Comparison of ENCODE assay signal across 8 mouse cellular contexts in genomic region chr14:19986614-19987357, GRCm38 (mm10). TPM values are rescaled to one million over a fixed set of nuclear protein-coding genes. Genes with fewer than 3 reads are reported as not detected.
DNase-seq lines count a peak whose midpoint lies in the region; ATAC-seq lines count a peak whose summit lies in the region.

No protein-coding gene starts in this region.

- peak overlapping the region; percentile 65 for H3K9ac ChIP-seq in embryonic facial prominence, embryonic 13.5 days
- H3K9ac ChIP-seq in heart, embryonic 11.5 days (ENCODE audit: low read depth, low read length), result peak overlapping the region; percentile 43; the same call in 1 of the 2 replicates
- 0 out of 2 replicates have a peak overlapping the region, but pooled peaks have one; percentile 26 for H3K9ac ChIP-seq in limb, embryonic 15.5 days
- peak overlapping the region; percentile 65 for H3K9ac ChIP-seq in midbrain, embryonic 16.5 days (ENCODE audit: low read depth, low read length)
- no peak overlapping the region; the same call in 1 of the 2 replicates for H3K9ac ChIP-seq in stomach, embryonic 14.5 days (replicated peaks; ENCODE audit: low read depth, low read length)

- H3K9me3 ChIP-seq in embryonic facial prominence, embryonic 13.5 days, result no peaks in the 10 kb centered on the region
- no peaks in the 10 kb centered on the region for H3K9me3 ChIP-seq in heart, embryonic 11.5 days (replicated peaks; ENCODE audit: control insufficient read depth, low read length)
- no peaks in the 10 kb centered on the region for H3K9me3 ChIP-seq in limb, embryonic 15.5 days
- no peaks in the 10 kb centered on the region for H3K9me3 ChIP-seq in midbrain, embryonic 16.5 days (replicated peaks; ENCODE audit: control insufficient read depth, low read length, poor library complexity, severe bottlenecking)
- no peaks in the 10 kb centered on the region for H3K9me3 ChIP-seq in stomach, embryonic 14.5 days (ENCODE audit: control insufficient read depth, low read depth, low read length)

- ATAC-seq in embryonic facial prominence, embryonic 13.5 days (ENCODE audit: insufficient number of reproducible peaks, insufficient read depth, low FRiP score, low TSS enrichment, low read depth), result no peak
- 0 out of 2 replicates have a peak, but pooled peaks have one; percentile 65 for ATAC-seq in heart, embryonic 11.5 days (replicated peaks; ENCODE audit: insufficient number of reproducible peaks, low FRiP score, low TSS enrichment)
- peak; percentile 61; the same call in 1 of the 2 replicates for ATAC-seq in limb, embryonic 15.5 days (ENCODE audit: insufficient number of reproducible peaks, low FRiP score, low TSS enrichment, low read depth)
- peak; percentile 92 for ATAC-seq in midbrain, embryonic 16.5 days
- peak; percentile 68 for ATAC-seq in stomach, embryonic 14.5 days (ENCODE audit: insufficient number of reproducible peaks, insufficient read depth, low FRiP score, low read depth)

- no peaks in the 10 kb centered on the region for H3K36me3 ChIP-seq in embryonic facial prominence, embryonic 13.5 days
- H3K36me3 ChIP-seq in heart, embryonic 11.5 days (ENCODE audit: control insufficient read depth, insufficient read depth, low read length), result no peaks in the 10 kb centered on the region
- no peaks in the 10 kb centered on the region for H3K36me3 ChIP-seq in limb, embryonic 15.5 days
- no peaks in the 10 kb centered on the region for H3K36me3 ChIP-seq in midbrain, embryonic 16.5 days (ENCODE audit: control insufficient read depth, insufficient read depth, low read length)
- H3K36me3 ChIP-seq in stomach, embryonic 14.5 days (ENCODE audit: control insufficient read depth, insufficient read depth, low read length), result no peaks in the 10 kb centered on the region

- peak overlapping the region; percentile 57 for H3K4me2 ChIP-seq in embryonic facial prominence, embryonic 13.5 days
- peak overlapping the region; percentile 55 for H3K4me2 ChIP-seq in heart, embryonic 11.5 days
- peak overlapping the region; percentile 41 for H3K4me2 ChIP-seq in limb, embryonic 15.5 days
- peak overlapping the region; percentile 55 for H3K4me2 ChIP-seq in midbrain, embryonic 16.5 days (ENCODE audit: low read length)
- H3K4me2 ChIP-seq in stomach, embryonic 14.5 days (replicated peaks; ENCODE audit: low read depth, low read length), result peak overlapping the region; percentile 40

- H3K27ac ChIP-seq in embryonic facial prominence, embryonic 13.5 days, result peak overlapping the region; percentile 93
- peak overlapping the region; percentile 87 for H3K27ac ChIP-seq in heart, embryonic 11.5 days (ENCODE audit: low read depth, low read length)
- H3K27ac ChIP-seq in limb, embryonic 15.5 days, result peak overlapping the region; percentile 89
- H3K27ac ChIP-seq in midbrain, embryonic 16.5 days (ENCODE audit: low read length), result peak overlapping the region; percentile 99
- peak overlapping the region; percentile 87 for H3K27ac ChIP-seq in stomach, embryonic 14.5 days (ENCODE audit: low read length)

- H3K4me3 ChIP-seq in embryonic facial prominence, embryonic 13.5 days, result peak overlapping the region; percentile 32
- H3K4me3 ChIP-seq in heart, embryonic 11.5 days (ENCODE audit: low read depth, low read length), result peak overlapping the region; percentile 6; the same call in 1 of the 2 replicates
- peak overlapping the region; percentile 27 for H3K4me3 ChIP-seq in limb, embryonic 15.5 days
- H3K4me3 ChIP-seq in midbrain, embryonic 16.5 days (ENCODE audit: low read depth, low read length), result peak overlapping the region; percentile 26
- peak overlapping the region; percentile 15 for H3K4me3 ChIP-seq in stomach, embryonic 14.5 days (ENCODE audit: low read depth, low read length)

- H3K4me1 ChIP-seq in embryonic facial prominence, embryonic 13.5 days, result peaks cover 41% of the 10 kb centered on the region
- peaks cover 28% of the 10 kb centered on the region for H3K4me1 ChIP-seq in heart, embryonic 11.5 days (ENCODE audit: control insufficient read depth, insufficient read depth, low read length)
- peaks cover 30% of the 10 kb centered on the region for H3K4me1 ChIP-seq in limb, embryonic 15.5 days
- peaks cover 35% of the 10 kb centered on the region for H3K4me1 ChIP-seq in midbrain, embryonic 16.5 days (ENCODE audit: control insufficient read depth, insufficient read depth, low read length)
- peaks cover 29% of the 10 kb centered on the region for H3K4me1 ChIP-seq in stomach, embryonic 14.5 days (ENCODE audit: control insufficient read depth, insufficient read depth, low read length)

- no peaks in the 10 kb centered on the region for H3K27me3 ChIP-seq in embryonic facial prominence, embryonic 13.5 days
- H3K27me3 ChIP-seq in heart, embryonic 11.5 days (ENCODE audit: control insufficient read depth, insufficient read depth, low read length), result no peaks in the 10 kb centered on the region
- no peaks in the 10 kb centered on the region for H3K27me3 ChIP-seq in limb, embryonic 15.5 days
- no peaks in the 10 kb centered on the region for H3K27me3 ChIP-seq in midbrain, embryonic 16.5 days (ENCODE audit: control insufficient read depth, insufficient read depth, low read depth, low read length)
- no peaks in the 10 kb centered on the region for H3K27me3 ChIP-seq in stomach, embryonic 14.5 days (ENCODE audit: control insufficient read depth, insufficient read depth, low read length)

- peak; percentile 80 for DNase-seq in 416B (ENCODE audit: low read depth)
- peak; percentile 65 for DNase-seq in adrenal gland, postnatal 25 days
- DNase-seq in kidney, adult 9 months, result peak; percentile 76

- WGBS in embryonic facial prominence, embryonic 13.5 days, result 4% methylated on average over 13 of the region's 13 CpGs
- 6% methylated on average over 13 of the region's 13 CpGs for WGBS in heart, embryonic 11.5 days (ENCODE audit: insufficient replicate concordance)
- WGBS in limb, embryonic 15.5 days, result 4% methylated on average over 13 of the region's 13 CpGs
- under 1% methylated on average over 13 of the region's 13 CpGs for WGBS in midbrain, embryonic 16.5 days
- 1% methylated on average over 13 of the region's 13 CpGs for WGBS in stomach, embryonic 14.5 days

RNA-seq across cellular contexts. Expression of gene Gng2, which starts 9.4 kb away (rescaled TPM):
- total RNA-seq in adrenal gland, postnatal 25 days (2021), result 24.6 and 36.2 TPM in 2 replicates
- 63.0 and 71.4 TPM in 2 replicates for polyA plus RNA-seq in embryonic facial prominence, embryonic 13.5 days (2015; fragmentation: Nextera tagmentation; extraction: Ambion mirVana)
- 41.1 and 42.4 TPM in 2 replicates for polyA plus RNA-seq in heart, embryonic 11.5 days (2014; fragmentation: Nextera tagmentation; extraction: Ambion mirVana)
- polyA plus RNA-seq in limb, embryonic 15.5 days (2015; fragmentation: Nextera tagmentation; extraction: Ambion mirVana), result 49.4 and 60.6 TPM in 2 replicates
- polyA plus RNA-seq in midbrain, embryonic 16.5 days (2015; fragmentation: Nextera tagmentation; extraction: Ambion mirVana), result 479 and 480 TPM in 2 replicates
- 66.1 and 72.5 TPM in 2 replicates for polyA plus RNA-seq in stomach, embryonic 14.5 days (2014; fragmentation: Nextera tagmentation; extraction: Ambion mirVana)
